Mouse (Mus musculus) embryonic facial prominence, embryonic 13.5 days (tissue): ENCODE measurements around the gene Tet1. TPM values are rescaled to one million over a fixed set of nuclear protein-coding genes. Genes with fewer than 3 reads are reported as not detected.
A peak's percentile ranks its signal among the peaks of the same experiment; 100 is the strongest.
"Not testable (repeated sequence)": the region's sequence is repeated elsewhere in the genome, so short reads cannot be mapped to it uniquely, and the experiment has no call there.

Experiments used
- ATAC-seq: fragments of 200-750 bp; cut with Nextera tagmentation; 2 replicates; pipeline ENCODE4 v1.8.0; 2017; ENCODE audit warnings: low read depth; ENCODE audit not compliant: insufficient number of reproducible peaks, insufficient read depth, low FRiP score, low TSS enrichment
- H3K27ac ChIP-seq: fragments of 300-500 bp; sonication (generic); 2 replicates; pipeline ENCODE4 v1.5.1; 2015; ENCODE audit warnings: moderate library complexity, mild to moderate bottlenecking, inconsistent platforms
- H3K27me3 ChIP-seq: fragments of 300-500 bp; sonication (generic); 2 replicates; pipeline ENCODE4 v1.6.1; 2015; ENCODE audit warnings: mild to moderate bottlenecking, inconsistent platforms
- H3K36me3 ChIP-seq: fragments of 300-500 bp; sonication (generic); 2 replicates; pipeline ENCODE4 v1.6.1; 2015; ENCODE audit warnings: mild to moderate bottlenecking, inconsistent platforms
- H3K4me1 ChIP-seq: fragments of 300-500 bp; sonication (generic); 2 replicates; pipeline ENCODE4 v1.6.1; 2015; ENCODE audit warnings: inconsistent platforms
- H3K4me2 ChIP-seq: fragments of 300-500 bp; sonication (generic); 2 replicates; pipeline ENCODE4 v1.6.1; 2015; ENCODE audit warnings: moderate library complexity, mild to moderate bottlenecking, inconsistent platforms
- H3K4me3 ChIP-seq: fragments of 300-500 bp; sonication (generic); 2 replicates; pipeline ENCODE4 v1.5.1; 2015; ENCODE audit warnings: mild to moderate bottlenecking, inconsistent platforms
- H3K9ac ChIP-seq: fragments of 300-500 bp; sonication (generic); 2 replicates; pipeline ENCODE4 v1.6.1; 2015; ENCODE audit warnings: mild to moderate bottlenecking, inconsistent platforms
- H3K9me3 ChIP-seq: fragments of 300-500 bp; sonication (generic); 2 replicates; pipeline ENCODE4 v1.6.1; 2016; ENCODE audit warnings: inconsistent platforms
- WGBS: fragments of 180-500 bp; shearing (Covaris S2); methylation state at CpG from one replicate; pipeline ENCODE4 v1.1.7; 2015; ENCODE audit warnings: mixed read lengths; 5-methylcytosine and 5-hydroxymethylcytosine counted together
- polyA plus RNA-seq: library from polyadenylated mRNA; unstranded; fragments of >200 nt; fragmentation: Nextera tagmentation; extraction: Ambion mirVana; gene quantifications from 2 replicates; pipeline ENCODE4 v1.2.1, GENCODE M21; 2015

The Tet1 gene
- polyA plus RNA-seq, 1 experiment from 2014 or later: 30.4 TPM

GRCm38 (mm10) chr10:62803296-62803695 lies 105.5 kb downstream of the Tet1 start:
- H3K9ac ChIP-seq: no peak overlapping the region
- 96% methylated on average over 2 of the region's 2 CpGs for WGBS
- H3K4me2 ChIP-seq: no peak overlapping the region
- ATAC-seq: no peak
- no peaks in the 10 kb centered on the region for H3K9me3 ChIP-seq
- no peak overlapping the region for H3K4me3 ChIP-seq
- H3K27ac ChIP-seq: no peak overlapping the region
- H3K27me3 ChIP-seq: no peaks in the 10 kb centered on the region
- no peaks in the 10 kb centered on the region for H3K36me3 ChIP-seq
- no peaks in the 10 kb centered on the region for H3K4me1 ChIP-seq

- Histone ChIP-seq H3K4me2 (no peak overlapping the region), H3K4me3 (no peak overlapping the region), H3K4me1 (peaks cover 13% of the 10 kb centered on the region), H3K9me3 (no peaks in the 10 kb centered on the region), H3K27me3 (no peaks in the 10 kb centered on the region), H3K9ac (no peak overlapping the region), H3K27ac (no peak overlapping the region), H3K36me3 (peaks cover 12% of the 10 kb centered on the region)
- WGBS: 91% methylated on average over 4 of the region's 4 CpGs
- ATAC-seq: no peak
Observed at GRCm38 (mm10) chr10:62794221-62794620, 114.6 kb downstream of the Tet1 start.

- peak overlapping the region; percentile 99; the same call in 1 of the 2 replicates for H3K9ac ChIP-seq
- WGBS: 30% methylated on average over 2 of the region's 2 CpGs
- peaks cover 16% of the 10 kb centered on the region for H3K4me1 ChIP-seq
- H3K4me2 ChIP-seq: peak overlapping the region; percentile 72
- no peaks in the 10 kb centered on the region for H3K9me3 ChIP-seq
- no peak for ATAC-seq
- peak overlapping the region; percentile 95 for H3K27ac ChIP-seq
- H3K27me3 ChIP-seq: no peaks in the 10 kb centered on the region
- peaks cover 21% of the 10 kb centered on the region for H3K36me3 ChIP-seq
- H3K4me3 ChIP-seq: peak overlapping the region; percentile 98
Observed at GRCm38 (mm10) chr10:62793091-62793453, 115.7 kb downstream of the Tet1 start.

- peaks cover 28% of the 10 kb centered on the region for H3K36me3 ChIP-seq
- peaks cover 16% of the 10 kb centered on the region for H3K4me1 ChIP-seq
- peak within 1 kb of the TSS; percentile 99 for H3K9ac ChIP-seq
- whole genome bisulfite sequencing: 2% methylated on average over 55 of the region's 55 CpGs
- H3K27me3 ChIP-seq: no peaks in the 10 kb centered on the region
- H3K4me3 ChIP-seq: peak within 1 kb of the TSS; percentile 98
- no peaks in the 10 kb centered on the region for H3K9me3 ChIP-seq
- peak; percentile 97 for ATAC-seq
- H3K27ac ChIP-seq: peak within 1 kb of the TSS; percentile 95
- peak within 1 kb of the TSS; percentile 72 for H3K4me2 ChIP-seq
Observed at GRCm38 (mm10) chr10:62792177-62793090, 116.4 kb downstream of the Tet1 start, which contains the start of gene Ccar1. TSS of gene Ccar1 (minus strand) at chr10:62792286.

GRCm38 (mm10) chr10:62791251-62792176 lies 117.3 kb downstream of the Tet1 start:
- peak overlapping the region; percentile 98 for H3K4me3 ChIP-seq
- H3K9ac ChIP-seq: peak overlapping the region; percentile 99
- peak overlapping the region; percentile 95 for H3K27ac ChIP-seq
- peaks cover 16% of the 10 kb centered on the region for H3K4me1 ChIP-seq
- peaks cover 31% of the 10 kb centered on the region for H3K36me3 ChIP-seq
- peak overlapping the region; percentile 72 for H3K4me2 ChIP-seq
- ATAC-seq: peak; percentile 83
- no peaks in the 10 kb centered on the region for H3K9me3 ChIP-seq
- WGBS: 2% methylated on average over 66 of the region's 78 CpGs
- no peaks in the 10 kb centered on the region for H3K27me3 ChIP-seq

GRCm38 (mm10) chr10:62781776-62782175 lies 127.0 kb downstream of the Tet1 start:
- WGBS: 91% methylated on average over 1 of the region's 1 CpGs
- not testable (repeated sequence) for H3K4me3 ChIP-seq, H3K27ac ChIP-seq, H3K4me1 ChIP-seq, H3K27me3 ChIP-seq, H3K9ac ChIP-seq, ATAC-seq, H3K4me2 ChIP-seq, H3K9me3 ChIP-seq
- peaks cover 95% of the 10 kb centered on the region for H3K36me3 ChIP-seq

Other genes with a start within 250 kb of the Tet1 start
- 1.6 and 3.1 TPM in 2 replicates for gene Stox1, start 182.9 kb downstream of the Tet1 start, polyA plus RNA-seq
- gene Ccar1, start 116.7 kb downstream of the Tet1 start, polyA plus RNA-seq: 130 and 147 TPM in 2 replicates
- gene Slc25a16, start 11.6 kb upstream of the Tet1 start, polyA plus RNA-seq: 11.1 and 11.5 TPM in 2 replicates
- gene Dna2, start 38.0 kb upstream of the Tet1 start, polyA plus RNA-seq: 18.7 and 19.4 TPM in 2 replicates
- 35.3 and 42.6 TPM in 2 replicates for gene Rufy2, start 71.2 kb upstream of the Tet1 start, polyA plus RNA-seq
- gene Hnrnph3, start 115.2 kb upstream of the Tet1 start, polyA plus RNA-seq: 138 and 139 TPM in 2 replicates
- 1.0 and 1.1 TPM in 2 replicates for gene Pbld2, start 115.3 kb upstream of the Tet1 start, polyA plus RNA-seq
- 1.8 and 1.9 TPM in 2 replicates for gene Pbld1, start 151.2 kb upstream of the Tet1 start, polyA plus RNA-seq
- not detected in 2 replicates for gene Atoh7, start 190.7 kb upstream of the Tet1 start, polyA plus RNA-seq